Mouse (Mus musculus): ENCODE measurements at regions not wholly inside any gene's neighbourhood (a gene's known extent, or its start where the extent isn't known, plus 50 kb on each side); places are given as distances from the start of the nearest gene placed in this dataset.

- no peak for DNase-seq (ENCODE audit: low spot score in 2 of 2)
Measured at GRCm38 (mm10) chr8:77774551-77775335, 50.5 kb upstream of the Ednra start.

- DNase-seq (ENCODE audit: low spot score in 2 of 2), result no peak
Measured at GRCm38 (mm10) chr8:77775526-77775925, 51.3 kb upstream of the Ednra start.

GRCm38 (mm10) chr8:77777597-77777996 lies 53.3 kb upstream of the Ednra start:
- no peak for DNase-seq (ENCODE audit: low spot score in 2 of 2)

GRCm38 (mm10) chr8:77785676-77786255 lies 61.5 kb upstream of the Ednra start:
- DNase-seq (ENCODE audit: low spot score in 2 of 2), result no peak

- no peak for DNase-seq (ENCODE audit: low spot score in 2 of 2)
Measured at GRCm38 (mm10) chr8:77794911-77795310, 70.6 kb upstream of the Ednra start.

- DNase-seq (ENCODE audit: low spot score in 2 of 2), result no peak
Measured at GRCm38 (mm10) chr8:77803147-77803903, 79.1 kb upstream of the Ednra start.

- DNase-seq (ENCODE audit: low spot score in 2 of 2), result no peak
Measured at GRCm38 (mm10) chr8:77804536-77804935, 80.3 kb upstream of the Ednra start.

- DNase-seq (ENCODE audit: low spot score in 2 of 2), result no peak
Measured at GRCm38 (mm10) chr8:77804956-77805355, 80.7 kb upstream of the Ednra start.

GRCm38 (mm10) chr8:77805657-77806056 lies 81.4 kb upstream of the Ednra start:
- DNase-seq (ENCODE audit: low spot score in 2 of 2), result no peak

- DNase-seq (ENCODE audit: low spot score in 2 of 2), result no peak
Measured at GRCm38 (mm10) chr8:77814796-77815647, 90.8 kb upstream of the Ednra start.

GRCm38 (mm10) chr8:77815648-77815971 lies 91.3 kb upstream of the Ednra start:
- no peak for DNase-seq (ENCODE audit: low spot score in 2 of 2)

GRCm38 (mm10) chr8:77816217-77816616 lies 92.0 kb upstream of the Ednra start:
- no peak for DNase-seq (ENCODE audit: low spot score in 2 of 2)

- no peak for DNase-seq (ENCODE audit: low spot score in 2 of 2)
Measured at GRCm38 (mm10) chr8:77825786-77826185, 101.5 kb upstream of the Ednra start.

- DNase-seq (ENCODE audit: low spot score in 2 of 2), result no peak
Measured at GRCm38 (mm10) chr8:77826255-77826654, 102.0 kb upstream of the Ednra start.

- no peak for DNase-seq (ENCODE audit: low spot score in 2 of 2)
Measured at GRCm38 (mm10) chr8:77828079-77828478, 103.8 kb upstream of the Ednra start.

GRCm38 (mm10) chr8:77829126-77829748 lies 105.0 kb upstream of the Ednra start:
- DNase-seq (ENCODE audit: low spot score in 2 of 2), result no peak

GRCm38 (mm10) chr8:77829764-77830163 lies 105.5 kb upstream of the Ednra start:
- no peak for DNase-seq (ENCODE audit: low spot score in 2 of 2)

- no peak for DNase-seq (ENCODE audit: low spot score in 2 of 2)
Measured at GRCm38 (mm10) chr8:77834283-77834682, 110.0 kb upstream of the Ednra start.

- no peak for DNase-seq (ENCODE audit: low spot score in 2 of 2)
Measured at GRCm38 (mm10) chr8:77836902-77837489, 112.7 kb upstream of the Ednra start.

GRCm38 (mm10) chr8:77842392-77843139 lies 118.3 kb upstream of the Ednra start:
- DNase-seq (ENCODE audit: low spot score in 2 of 2), result no peak

All from left cerebral cortex, adult 8-10 months (tissue).